Mouse (Mus musculus): ENCODE measurements around the gene Arid1b. TPM values are rescaled to one million over a fixed set of nuclear protein-coding genes. Genes with fewer than 3 reads are reported as not detected.

Arid1b gene
- total RNA-seq, 2 experiments from 2014 or later = 100 to 110 TPM

GRCm38 (mm10) chr17:5395454-5396205 lies 401.5 kb downstream of the Arid1b start:
- DNase-seq = no peak

GRCm38 (mm10) chr17:5396213-5396612 lies 402.1 kb downstream of the Arid1b start:
- DNase-seq = no peak
